Mouse (Mus musculus) liver, postnatal 0 days (tissue): ENCODE results near the gene Gatad2a.

ENCODE experiments used
- CTCF ChIP-seq: sonication (generic); IDR thresholded peaks from 2 replicates; pipeline ENCODE4 v1.5.1; 2016; ENCODE audit warnings: antibody characterized with exemption, low read depth
- EP300 ChIP-seq: IDR thresholded peaks from 2 replicates; pipeline ENCODE4 v1.6.1; 2016; ENCODE audit warnings: antibody characterized with exemption, low read depth, mild to moderate bottlenecking

GRCm38 (mm10) chr8:69954642-69955041 lies 41.5 kb downstream of the Gatad2a start:
- TF ChIP-seq CTCF (no peak), EP300 (no peak)
